Mouse (Mus musculus) retina, adult 2 months (tissue): ENCODE measurements at regions not wholly inside any gene's neighbourhood (a gene's known extent, or its start where the extent isn't known, plus 50 kb on each side); places are given as distances from the start of the nearest gene placed in this dataset.

Experiments used
- DNase-seq: peaks from one replicate; pipeline ENCODE4 v3.0.0-alpha.2; 2012; ENCODE audit warnings: low read depth, low spot score

GRCm38 (mm10) chr3:131056893-131057660 lies 53.2 kb upstream of the Lef1 start:
- no peak for DNase-seq

- no peak for DNase-seq
Measured at GRCm38 (mm10) chr3:131054241-131054972, 55.9 kb upstream of the Lef1 start.

- no peak for DNase-seq
Measured at GRCm38 (mm10) chr3:131047716-131048115, 62.6 kb upstream of the Lef1 start.

GRCm38 (mm10) chr3:131046412-131046811 lies 63.9 kb upstream of the Lef1 start:
- no peak for DNase-seq

- no peak for DNase-seq
Measured at GRCm38 (mm10) chr3:131040214-131040825, 70.0 kb upstream of the Lef1 start.

GRCm38 (mm10) chr3:131037095-131037494 lies 73.2 kb upstream of the Lef1 start:
- no peak for DNase-seq

- no peak for DNase-seq
Measured at GRCm38 (mm10) chr3:131034774-131035173, 75.5 kb upstream of the Lef1 start.

GRCm38 (mm10) chr3:131026336-131026735 lies 83.9 kb upstream of the Lef1 start:
- DNase-seq = no peak

GRCm38 (mm10) chr3:131019163-131019956 lies 90.9 kb upstream of the Lef1 start:
- DNase-seq = no peak

- DNase-seq = no peak
Measured at GRCm38 (mm10) chr3:131017899-131018298, 92.4 kb upstream of the Lef1 start.

GRCm38 (mm10) chr3:131016104-131016503 lies 94.2 kb upstream of the Lef1 start:
- DNase-seq = no peak

GRCm38 (mm10) chr3:131014092-131014716 lies 96.1 kb upstream of the Lef1 start:
- no peak for DNase-seq

- DNase-seq = no peak
Measured at GRCm38 (mm10) chr3:131000701-131001100, 109.6 kb upstream of the Lef1 start.

GRCm38 (mm10) chr3:131000252-131000651 lies 110.0 kb upstream of the Lef1 start:
- no peak for DNase-seq

GRCm38 (mm10) chr3:130999818-131000217 lies 110.5 kb upstream of the Lef1 start:
- DNase-seq = no peak

- no peak for DNase-seq
Measured at GRCm38 (mm10) chr3:130998433-130998832, 111.8 kb upstream of the Lef1 start.

- no peak for DNase-seq
Measured at GRCm38 (mm10) chr3:130996786-130997185, 113.5 kb upstream of the Lef1 start.

- no peak for DNase-seq
Measured at GRCm38 (mm10) chr3:130991971-130992370, 118.3 kb upstream of the Lef1 start.

GRCm38 (mm10) chr3:130986708-130987107 lies 123.6 kb upstream of the Lef1 start:
- no peak for DNase-seq

GRCm38 (mm10) chr3:130986101-130986500 lies 124.2 kb upstream of the Lef1 start:
- DNase-seq = no peak

GRCm38 (mm10) chr3:130981566-130981965 lies 128.7 kb upstream of the Lef1 start:
- DNase-seq = no peak
